Mouse (Mus musculus): ENCODE measurements around the gene Apobec3. TPM values are rescaled to one million over a fixed set of nuclear protein-coding genes. Genes with fewer than 3 reads are reported as not detected.
"Not testable (repeated sequence)": the region's sequence is repeated elsewhere in the genome, so short reads cannot be mapped to it uniquely, and the experiment has no call there.

Gene Apobec3
- polyA plus RNA-seq, 2 experiments = 12.0 to 18.0 TPM

- Histone ChIP-seq H3K4me3 (replicated peaks; ENCODE audit: low read length) (no peak overlapping the region), H3K4me2 (replicated peaks; ENCODE audit: low read depth, low read length, severe bottlenecking) (no peak overlapping the region), H3K4me1 (ENCODE audit: control insufficient read depth, insufficient read depth, low read length) (no peaks in the 10 kb centered on the region), H3K27me3 (ENCODE audit: control insufficient read depth, insufficient read depth, low read length) (no peaks in the 10 kb centered on the region; the same call in 1 of the 2 replicates), H3K9me3 (ENCODE audit: control insufficient read depth, low read length) (no peaks in the 10 kb centered on the region), H3K36me3 (ENCODE audit: control insufficient read depth, insufficient read depth, low read length) (peaks cover 3% of the 10 kb centered on the region; the same call in 1 of the 2 replicates), H3K27ac (replicated peaks; ENCODE audit: low read depth, low read length) (no peak overlapping the region), H3K9ac (ENCODE audit: low read depth, low read length, severe bottlenecking) (no peak overlapping the region)
- no peak for ATAC-seq (ENCODE audit: low FRiP score, low read depth)
- 33% methylated on average over 14 of the region's 14 CpGs for WGBS
- no peak for TF ChIP-seq POLR2A (IDR thresholded peaks at IDR 0.05; ENCODE audit: borderline replicate concordance, extremely low read depth, insufficient read depth, insufficient read length)
- no peak for DNase-seq (ENCODE audit: low spot score)
Observed at GRCm38 (mm10) chr15:79906855-79907254, 15.4 kb downstream of the Apobec3 start.

- not testable (repeated sequence) for H3K27me3 ChIP-seq (ENCODE audit: control insufficient read depth, insufficient read depth, low read length); H3K9me3 ChIP-seq (ENCODE audit: control insufficient read depth, low read length); H3K4me3 ChIP-seq (replicated peaks; ENCODE audit: low read length); H3K36me3 ChIP-seq (ENCODE audit: control insufficient read depth, insufficient read depth, low read length); H3K4me1 ChIP-seq (ENCODE audit: control insufficient read depth, insufficient read depth, low read length); ATAC-seq (ENCODE audit: low FRiP score, low read depth); DNase-seq (ENCODE audit: low spot score); H3K4me2 ChIP-seq (replicated peaks; ENCODE audit: low read depth, low read length, severe bottlenecking); H3K27ac ChIP-seq (replicated peaks; ENCODE audit: low read depth, low read length); H3K9ac ChIP-seq (ENCODE audit: low read depth, low read length, severe bottlenecking)
- 86% methylated on average over 3 of the region's 3 CpGs for WGBS
Observed at GRCm38 (mm10) chr15:79909006-79909405, 17.5 kb downstream of the Apobec3 start.

GRCm38 (mm10) chr15:79910812-79911211, 19.4 kb downstream of the Apobec3 start:
- H3K36me3 ChIP-seq (ENCODE audit: control insufficient read depth, insufficient read depth, low read length); DNase-seq (ENCODE audit: low spot score); H3K27me3 ChIP-seq (ENCODE audit: control insufficient read depth, insufficient read depth, low read length); H3K27ac ChIP-seq (replicated peaks; ENCODE audit: low read depth, low read length); H3K9ac ChIP-seq (ENCODE audit: low read depth, low read length, severe bottlenecking); H3K9me3 ChIP-seq (ENCODE audit: control insufficient read depth, low read length); ATAC-seq (ENCODE audit: low FRiP score, low read depth); H3K4me1 ChIP-seq (ENCODE audit: control insufficient read depth, insufficient read depth, low read length); H3K4me3 ChIP-seq (replicated peaks; ENCODE audit: low read length); H3K4me2 ChIP-seq (replicated peaks; ENCODE audit: low read depth, low read length, severe bottlenecking): not testable (repeated sequence)
- 82% methylated on average over 1 of the region's 1 CpGs for WGBS

- no peaks in the 10 kb centered on the region; the same call in 1 of the 2 replicates for H3K36me3 ChIP-seq (ENCODE audit: control insufficient read depth, insufficient read depth, low read length)
- DNase-seq (ENCODE audit: low spot score) (no peak), ATAC-seq (ENCODE audit: low FRiP score, low read depth) (no peak)
- H3K27me3 ChIP-seq (ENCODE audit: control insufficient read depth, insufficient read depth, low read length) = no peaks in the 10 kb centered on the region; the same call in 1 of the 2 replicates
- H3K4me1 ChIP-seq (ENCODE audit: control insufficient read depth, insufficient read depth, low read length) = no peaks in the 10 kb centered on the region
- H3K4me2 ChIP-seq (replicated peaks; ENCODE audit: low read depth, low read length, severe bottlenecking) = no peak overlapping the region
- H3K4me3 ChIP-seq (replicated peaks; ENCODE audit: low read length) = no peak overlapping the region
- no peak for TF ChIP-seq POLR2A (IDR thresholded peaks at IDR 0.05; ENCODE audit: borderline replicate concordance, extremely low read depth, insufficient read depth, insufficient read length)
- 89% methylated on average over 8 of the region's 8 CpGs for WGBS
- no peak overlapping the region for H3K9ac ChIP-seq (ENCODE audit: low read depth, low read length, severe bottlenecking)
- no peaks in the 10 kb centered on the region for H3K9me3 ChIP-seq (ENCODE audit: control insufficient read depth, low read length)
- no peak overlapping the region for H3K27ac ChIP-seq (replicated peaks; ENCODE audit: low read depth, low read length)
Observed at GRCm38 (mm10) chr15:79911339-79911738, 19.9 kb downstream of the Apobec3 start.

- ATAC-seq (ENCODE audit: low FRiP score, low read depth) = no peak
- H3K4me1 ChIP-seq (ENCODE audit: control insufficient read depth, insufficient read depth, low read length) = no peaks in the 10 kb centered on the region
Observed at GRCm38 (mm10) chr15:79913761-79914346, 22.4 kb downstream of the Apobec3 start.

GRCm38 (mm10) chr15:79914357-79914756, 22.9 kb downstream of the Apobec3 start:
- 65% methylated on average over 3 of the region's 3 CpGs for WGBS

More at GRCm38 (mm10) chr15:79913761-79914346, 22.4 kb downstream of the Apobec3 start:
- Histone ChIP-seq H3K4me2 (replicated peaks; ENCODE audit: low read depth, low read length, severe bottlenecking) (no peak overlapping the region), H3K9ac (ENCODE audit: low read depth, low read length, severe bottlenecking) (no peak overlapping the region), H3K9me3 (ENCODE audit: control insufficient read depth, low read length) (no peaks in the 10 kb centered on the region), H3K27ac (replicated peaks; ENCODE audit: low read depth, low read length) (no peak overlapping the region), H3K27me3 (ENCODE audit: control insufficient read depth, insufficient read depth, low read length) (no peaks in the 10 kb centered on the region), H3K36me3 (ENCODE audit: control insufficient read depth, insufficient read depth, low read length) (no peaks in the 10 kb centered on the region), H3K4me3 (replicated peaks; ENCODE audit: low read length) (no peak overlapping the region)
- DNase-seq (ENCODE audit: low spot score) = no peak
- TF ChIP-seq POLR2A (IDR thresholded peaks at IDR 0.05; ENCODE audit: borderline replicate concordance, extremely low read depth, insufficient read depth, insufficient read length) = no peak
- WGBS = 78% methylated on average over 6 of the region's 6 CpGs

More at GRCm38 (mm10) chr15:79914357-79914756, 22.9 kb downstream of the Apobec3 start:
- TF ChIP-seq POLR2A (IDR thresholded peaks at IDR 0.05; ENCODE audit: borderline replicate concordance, extremely low read depth, insufficient read depth, insufficient read length) = no peak
- H3K4me1 ChIP-seq (ENCODE audit: control insufficient read depth, insufficient read depth, low read length) = no peaks in the 10 kb centered on the region
- no peaks in the 10 kb centered on the region for H3K36me3 ChIP-seq (ENCODE audit: control insufficient read depth, insufficient read depth, low read length)
- no peak overlapping the region for H3K27ac ChIP-seq (replicated peaks; ENCODE audit: low read depth, low read length)
- DNase-seq (ENCODE audit: low spot score) = peak; percentile 49
- peak; percentile 73 for ATAC-seq (ENCODE audit: low FRiP score, low read depth)
- no peak overlapping the region for H3K4me2 ChIP-seq (replicated peaks; ENCODE audit: low read depth, low read length, severe bottlenecking)
- no peaks in the 10 kb centered on the region for H3K27me3 ChIP-seq (ENCODE audit: control insufficient read depth, insufficient read depth, low read length)
- H3K9me3 ChIP-seq (ENCODE audit: control insufficient read depth, low read length) = no peaks in the 10 kb centered on the region
- no peak overlapping the region for H3K9ac ChIP-seq (ENCODE audit: low read depth, low read length, severe bottlenecking)
- H3K4me3 ChIP-seq (replicated peaks; ENCODE audit: low read length) = no peak overlapping the region
